Mouse (Mus musculus) heart, postnatal 4 days (tissue): ENCODE measurements around the gene Cdk19. TPM values are rescaled to one million over a fixed set of nuclear protein-coding genes. Genes with fewer than 3 reads are reported as not detected.
"Not testable (repeated sequence)": the region's sequence is repeated elsewhere in the genome, so short reads cannot be mapped to it uniquely, and the experiment has no call there.

Source experiments
- DNase-seq: peaks from one replicate; pipeline ENCODE4 v3.0.0; 2021
- total RNA-seq, 2 experiments: library from RNA; stranded (reverse); gene quantifications; 2 replicates each; pipeline ENCODE4 v1.2.3; 2021

Cdk19 gene
- total RNA-seq, 2 experiments from 2014 or later = 14.2 to 14.5 TPM

GRCm38 (mm10) chr10:40489086-40489796 lies 149.9 kb downstream of the Cdk19 start:
- DNase-seq = no peak

GRCm38 (mm10) chr10:40491131-40491530 lies 151.8 kb downstream of the Cdk19 start:
- no peak for DNase-seq

- DNase-seq = peak; percentile 32
Observed at GRCm38 (mm10) chr10:40491748-40492147, 152.4 kb downstream of the Cdk19 start.

- DNase-seq = no peak
Observed at GRCm38 (mm10) chr10:40494181-40495162, 155.1 kb downstream of the Cdk19 start.

DNA sequence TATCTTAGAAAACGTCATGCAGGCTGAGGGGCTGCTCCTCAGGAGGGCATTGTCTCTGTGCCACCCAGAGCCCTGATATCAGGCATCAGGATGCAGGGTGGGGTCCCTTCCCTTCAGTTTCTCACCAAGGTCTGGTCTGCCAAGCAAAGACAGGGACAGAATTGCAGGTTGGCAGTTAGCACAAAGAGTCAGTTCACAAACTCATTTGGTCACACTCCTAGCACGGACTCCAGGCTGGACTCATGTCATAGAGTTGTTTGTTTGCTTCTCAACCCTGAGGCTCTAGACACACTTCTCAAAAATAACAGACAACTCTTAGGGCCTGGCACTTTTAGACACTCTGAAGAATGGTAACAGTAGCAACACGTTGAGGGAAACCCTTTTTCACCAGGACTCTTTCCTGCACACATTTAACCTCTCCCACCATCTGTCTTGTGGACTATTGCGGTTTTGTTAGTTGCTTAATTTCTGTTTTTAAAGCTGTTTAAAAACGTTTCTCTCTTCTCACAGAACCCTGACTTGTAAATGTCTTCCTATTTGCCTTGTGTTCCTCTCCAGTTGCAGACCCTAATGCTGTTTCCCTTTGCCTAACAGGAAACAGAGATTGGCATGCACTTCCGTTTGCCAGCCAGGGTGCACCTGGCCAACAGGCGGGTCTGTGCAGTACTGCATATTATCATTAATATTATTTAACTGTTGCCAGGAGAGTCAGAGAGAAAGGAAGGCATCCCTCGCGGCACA lies 158.1 kb downstream of the Cdk19 start:
- no peak for DNase-seq

DNA sequence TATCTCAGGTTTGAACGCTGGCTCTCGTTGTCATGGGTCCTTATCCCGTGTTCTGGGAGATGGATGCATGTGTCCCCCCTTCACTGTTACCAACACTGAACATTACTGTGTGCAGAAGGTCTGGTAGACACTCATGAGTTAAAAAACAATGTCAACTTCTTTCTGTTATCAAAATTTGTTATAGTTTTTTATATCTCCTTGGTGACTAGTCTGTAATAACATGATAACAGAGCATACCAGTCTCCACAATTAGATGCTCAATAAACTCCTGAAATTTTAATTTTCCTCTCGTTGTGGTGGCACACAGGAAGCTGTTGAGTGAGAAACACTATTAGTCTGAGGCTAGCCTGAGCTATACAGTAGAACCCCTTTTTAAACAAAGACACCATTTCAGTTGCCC lies 159.1 kb downstream of the Cdk19 start:
- no peak for DNase-seq

- DNase-seq = peak; percentile 31
Observed at GRCm38 (mm10) chr10:40499314-40500252, 160.2 kb downstream of the Cdk19 start.

- DNase-seq = no peak
Observed at GRCm38 (mm10) chr10:40500723-40501245, 161.4 kb downstream of the Cdk19 start.

GRCm38 (mm10) chr10:40502734-40503133 lies 163.4 kb downstream of the Cdk19 start:
- DNase-seq = no peak

DNA sequence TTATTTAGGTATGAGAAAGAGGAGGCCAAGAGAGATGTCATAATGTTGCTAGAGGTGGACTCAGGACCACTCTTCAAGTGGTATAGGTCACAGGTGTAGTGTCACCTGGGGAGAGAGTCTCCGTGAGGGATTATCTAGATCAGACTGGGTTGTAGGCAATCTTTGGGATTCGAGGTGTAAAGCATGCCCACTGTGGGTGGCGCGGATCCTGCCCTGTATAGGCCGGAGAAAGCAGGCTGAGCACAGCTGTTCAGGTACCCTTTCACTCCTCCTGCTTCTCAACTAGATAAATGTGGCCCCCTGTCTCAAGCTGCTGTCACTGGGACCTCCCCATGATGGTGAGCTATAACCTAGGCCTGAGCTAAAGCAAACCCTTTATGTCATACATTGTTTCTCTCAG lies 171.0 kb downstream of the Cdk19 start:
- no peak for DNase-seq

DNA sequence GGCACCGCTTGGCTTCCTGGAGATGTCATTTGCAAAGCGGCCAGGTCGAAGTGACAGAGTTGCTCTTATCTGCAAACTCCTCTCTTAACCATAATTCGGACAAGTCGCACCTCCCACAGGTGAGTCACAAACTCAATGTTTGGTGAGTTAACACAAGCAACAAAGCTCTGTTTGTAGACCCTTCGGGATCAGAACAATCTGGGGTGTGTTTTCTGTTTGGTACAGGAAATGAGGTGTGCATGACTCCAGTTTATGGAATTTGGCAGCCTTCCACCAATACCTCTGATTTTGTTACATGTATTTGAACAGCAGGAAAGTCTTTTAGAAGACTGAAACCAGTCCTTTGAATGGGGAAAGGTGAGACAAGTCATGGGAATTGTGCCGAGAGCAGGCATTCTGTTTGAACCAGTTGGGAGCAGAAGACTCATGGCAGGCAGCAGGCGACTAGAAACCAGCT lies 171.9 kb downstream of the Cdk19 start:
- DNase-seq = no peak

DNA sequence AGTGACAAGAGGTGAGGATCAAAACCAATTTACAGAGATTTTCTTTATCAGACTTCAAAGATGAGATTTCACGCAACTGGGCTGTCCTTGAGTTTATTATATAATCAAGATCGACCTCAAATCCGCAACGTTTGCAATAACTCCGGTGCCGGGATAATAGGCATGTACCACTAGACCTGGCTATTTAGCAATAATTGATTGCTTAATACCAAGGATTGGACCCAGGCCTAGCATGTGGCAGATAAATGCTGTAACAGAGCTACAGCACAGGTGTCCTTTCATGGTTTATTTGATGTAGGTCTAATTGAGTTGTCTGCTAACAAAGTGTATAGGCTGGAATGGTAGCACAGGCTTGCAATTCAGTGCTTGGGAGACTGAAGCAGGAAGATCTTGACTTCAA lies 172.8 kb downstream of the Cdk19 start:
- DNase-seq = no peak

GRCm38 (mm10) chr10:40512996-40513395 lies 173.6 kb downstream of the Cdk19 start:
- DNase-seq = not testable (repeated sequence)

DNA sequence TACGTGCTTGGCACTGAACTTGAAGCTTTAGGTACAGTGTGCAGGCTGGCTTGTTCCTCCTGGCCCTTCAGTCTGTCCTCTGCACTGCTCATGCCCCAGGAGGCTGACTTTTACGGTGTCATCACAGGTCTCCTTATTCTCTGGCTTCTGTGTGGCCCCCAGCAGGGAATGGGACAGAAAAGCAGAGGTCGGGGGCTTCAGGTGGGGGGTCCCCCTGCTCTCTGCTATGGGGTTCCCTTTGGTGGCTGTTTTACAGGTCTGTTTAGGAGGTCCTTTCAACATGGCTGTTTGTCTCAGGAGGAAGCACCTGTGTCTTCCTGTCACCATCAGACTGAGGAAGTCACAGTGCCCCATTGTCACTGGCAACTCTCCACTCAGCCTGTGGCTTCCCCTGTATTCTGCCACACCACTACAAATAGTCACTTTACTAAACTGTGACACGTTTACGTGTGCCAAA lies 175.9 kb downstream of the Cdk19 start:
- no peak for DNase-seq

DNA sequence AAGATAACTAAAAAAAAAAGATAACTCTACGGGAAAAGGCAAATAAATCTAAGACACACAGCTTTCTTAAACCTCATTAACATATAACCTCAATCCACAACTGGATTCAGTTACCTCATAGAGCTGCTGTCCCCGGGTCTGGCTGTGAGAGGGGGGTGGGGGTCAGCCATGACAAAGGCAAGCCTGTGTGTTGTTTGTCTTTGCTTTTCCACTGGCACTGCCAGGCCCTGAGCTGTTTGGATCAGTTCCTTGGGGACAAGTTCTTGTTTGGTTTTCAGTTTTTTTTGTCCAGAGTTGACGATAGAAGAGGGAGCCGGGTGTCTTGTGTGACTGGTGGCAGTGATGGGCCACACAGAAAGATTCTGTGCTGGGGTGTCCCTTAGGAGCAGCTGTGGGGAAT lies 177.1 kb downstream of the Cdk19 start:
- peak; percentile 18 for DNase-seq

DNA sequence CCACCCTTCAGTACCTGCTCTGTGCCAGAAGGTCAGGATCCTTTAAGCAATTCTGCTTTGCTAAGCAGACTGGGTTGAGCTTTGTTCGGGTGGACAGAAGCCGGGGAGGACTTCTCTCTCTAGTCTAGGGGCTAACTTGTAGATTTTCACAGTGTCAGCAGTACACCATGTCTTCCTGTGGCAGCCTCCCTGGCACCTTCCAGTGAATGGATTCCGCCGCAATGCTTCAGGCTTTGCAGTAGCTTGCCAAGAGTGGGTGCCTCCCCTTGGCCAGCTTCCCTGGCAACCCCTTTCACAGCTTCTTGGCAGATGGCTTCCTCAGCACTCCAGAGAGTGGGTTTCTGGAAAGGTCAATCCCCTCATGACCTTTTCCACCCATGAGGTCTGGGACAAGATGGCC lies 180.2 kb downstream of the Cdk19 start:
- DNase-seq = peak; percentile 68

DNA sequence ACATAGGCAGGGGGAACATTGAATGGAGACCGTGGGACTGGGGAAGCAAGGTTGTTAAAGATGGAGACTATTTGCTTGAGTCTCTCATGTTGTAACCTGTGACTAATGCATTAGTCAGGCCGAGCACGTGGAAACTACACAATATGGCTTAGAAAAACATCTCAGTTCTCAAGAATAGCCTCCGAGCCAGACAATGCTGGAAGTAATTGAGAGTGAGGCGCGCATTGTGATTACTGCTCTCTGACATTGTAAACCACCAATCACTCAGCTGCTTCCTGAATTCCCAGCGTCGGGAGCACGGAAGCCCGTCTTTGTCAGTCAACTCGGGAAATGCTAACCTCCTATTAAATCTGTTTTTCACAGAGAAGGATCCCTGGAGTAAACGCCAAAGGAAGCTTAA lies 182.2 kb downstream of the Cdk19 start:
- DNase-seq = no peak

DNA sequence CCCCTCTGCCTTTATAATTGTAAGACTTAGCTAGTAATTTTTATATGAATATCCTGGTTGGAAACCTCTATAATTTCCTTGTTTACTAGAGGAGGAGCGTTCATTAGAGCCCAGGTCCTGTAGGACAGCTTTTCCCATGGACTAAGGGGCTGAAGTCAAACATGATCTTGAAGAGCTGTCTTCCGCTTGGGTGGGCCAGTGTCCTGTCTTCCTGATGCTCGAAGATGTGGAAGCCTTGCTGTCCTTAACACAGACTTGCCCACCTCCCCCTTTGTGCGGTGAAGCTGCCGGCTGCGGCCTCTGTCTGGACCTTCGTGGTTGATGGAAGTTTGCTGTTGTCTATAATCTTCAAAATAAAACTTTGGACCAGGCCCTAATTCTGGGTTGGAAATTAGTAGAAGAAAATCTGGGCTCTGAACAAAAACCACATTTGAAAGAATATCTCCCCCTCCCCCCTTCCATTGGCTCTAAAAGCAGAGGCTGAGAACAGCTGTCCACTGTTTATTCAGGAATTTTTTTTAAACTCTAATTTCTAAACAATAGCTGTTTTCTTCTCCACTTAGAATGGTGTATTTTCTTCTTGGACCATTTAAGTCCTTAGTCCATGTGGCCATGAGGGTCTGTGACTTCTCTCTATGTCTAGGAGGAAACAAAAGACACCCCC lies 184.1 kb downstream of the Cdk19 start:
- DNase-seq = no peak

DNA sequence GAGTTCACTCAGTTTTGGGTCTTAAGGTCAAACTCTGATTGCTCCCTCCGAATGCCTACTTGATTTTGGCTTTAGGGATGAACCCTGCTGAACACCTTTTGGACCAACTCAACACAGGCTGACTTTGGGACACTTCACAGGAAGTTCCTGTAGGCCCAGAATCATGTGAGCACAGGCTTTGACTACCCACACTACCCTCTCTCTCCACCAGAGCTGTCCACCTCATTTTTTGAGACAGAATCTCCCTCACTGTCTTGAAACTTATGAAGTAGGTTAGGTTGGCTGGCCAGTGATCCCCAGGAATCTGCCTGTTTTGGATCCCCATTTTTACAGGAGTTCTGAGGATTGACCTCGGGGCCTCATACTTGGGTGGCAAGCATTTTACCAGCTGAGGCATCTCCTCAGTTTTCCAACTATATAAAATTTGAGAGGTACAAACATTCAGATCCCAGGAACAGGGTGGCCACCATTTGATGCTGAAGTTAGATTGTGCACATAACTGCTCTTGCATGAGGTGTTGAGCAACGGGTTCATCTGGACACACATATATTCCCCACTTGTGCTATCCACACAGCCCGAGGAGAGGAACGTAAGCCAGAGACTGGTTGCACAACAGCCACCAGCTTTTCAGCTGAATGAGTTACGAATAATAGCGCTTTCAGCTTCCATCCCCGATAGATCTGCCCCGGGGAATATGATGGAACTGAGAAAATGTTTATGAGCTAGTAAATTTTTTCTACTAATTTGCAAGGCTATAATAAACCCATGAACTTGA lies 184.9 kb downstream of the Cdk19 start:
- no peak for DNase-seq

DNA sequence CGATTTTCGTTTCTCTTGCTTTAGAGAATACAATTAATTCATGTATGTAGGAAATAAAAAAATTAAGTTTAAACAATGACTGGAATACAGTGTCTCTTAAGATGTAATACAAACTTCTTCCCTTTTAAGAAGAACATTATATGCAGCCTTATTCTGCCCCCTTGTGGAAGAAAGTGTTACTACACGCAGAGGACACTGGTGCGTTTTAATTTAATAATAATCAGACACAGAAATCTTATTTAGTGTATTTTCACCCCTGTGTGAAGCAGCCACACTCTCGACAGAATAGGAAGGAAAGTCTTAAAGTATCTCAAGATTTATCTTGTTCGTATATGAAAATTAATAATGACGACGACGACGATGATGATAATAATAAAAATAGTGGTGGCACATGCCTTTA lies 185.6 kb downstream of the Cdk19 start:
- DNase-seq = peak; percentile 70
